26 mouse cellular contexts compared by ENCODE assay signal in genomic region chr11:89086208-89086809, GRCm38 (mm10). TPM values are rescaled to one million over a fixed set of nuclear protein-coding genes. Genes with fewer than 3 reads are reported as not detected.
"Had no signal": no experiment of that assay in that cellular context is flagged by ENCODE, and none has a peak within 500 bp of the region (broad histone marks: within the 10 kb centered on the region; RNA-seq: fewer than 3 reads in every experiment).

No protein-coding gene starts in this region.

- H3K9me3 ChIP-seq: limb, embryonic 15.5 days had no signal

- H3K4me1 ChIP-seq: limb, embryonic 12.5 days; limb, embryonic 15.5 days had no signal

- H3K36me3 ChIP-seq: limb, embryonic 12.5 days; limb, embryonic 15.5 days had no signal

- ATAC-seq: liver, postnatal 0 days; lung, postnatal 0 days had no signal

- DNase-seq: kidney, adult 18-20 months; kidney, adult 9 months; kidney, postnatal 25 days; layer of hippocampus, adult 9-11 months; liver, postnatal 0 days; lung, embryonic 14.5 days; midbrain, embryonic 14.5 days; right cerebral cortex, adult 18-20 months; right cerebral cortex, postnatal 14 days; right cerebral cortex, postnatal 4 days had no signal

- H3K27ac ChIP-seq: layer of hippocampus, adult 2 months; limb, embryonic 12.5 days; limb, embryonic 15.5 days; liver, embryonic 14.5 days; macrophage; stomach, postnatal 0 days had no signal

- H3K9ac ChIP-seq: limb, embryonic 12.5 days; limb, embryonic 15.5 days; liver, embryonic 14.5 days; liver, postnatal 0 days; lung, embryonic 14.5 days had no signal

- H3K4me2 ChIP-seq: limb, embryonic 12.5 days; limb, embryonic 15.5 days; liver, embryonic 11.5 days; lung, embryonic 14.5 days; midbrain, embryonic 11.5 days had no signal

- H3K27me3 ChIP-seq: limb, embryonic 12.5 days; limb, embryonic 15.5 days; megakaryocyte, embryonic 14.5 days had no signal

- H3K4me3 ChIP-seq: layer of hippocampus, adult 2 months; limb, embryonic 12.5 days; limb, embryonic 15.5 days; megakaryocyte, embryonic 14.5 days had no signal

RNA-seq across cellular contexts. Expression of gene Gm525, which starts 12.7 kb away (rescaled TPM):
- total RNA-seq: layer of hippocampus, adult 2 months; layer of hippocampus, postnatal 25 days; left cerebral cortex, adult 18-20 months; left cerebral cortex, postnatal 36 days; midbrain, postnatal 0 days had no signal
- polyA plus RNA-seq: liver, embryonic 11.5 days; liver, embryonic 14.5 days; lung, embryonic 14.5 days; macrophage; midbrain, embryonic 11.5 days; midbrain, embryonic 14.5 days; neural tube, embryonic 11.5 days; neural tube, embryonic 14.5 days had no signal
